Mouse (Mus musculus) midbrain, postnatal 0 days (tissue): ENCODE measurements around the gene Rsph9. TPM values are rescaled to one million over a fixed set of nuclear protein-coding genes. Genes with fewer than 3 reads are reported as not detected.

ENCODE experiments used
- ATAC-seq: fragments of 200-750 bp; cut with Nextera tagmentation; 2 replicates; pipeline ENCODE4 v1.8.0; 2017; ENCODE audit warnings: moderate number of reproducible peaks, mild to moderate bottlenecking, moderate TSS enrichment, moderate library complexity; ENCODE audit not compliant: low FRiP score
- DNase-seq: peaks from one replicate; pipeline ENCODE4 v3.0.0-alpha.2; 2015; ENCODE audit warnings: low spot score
- H3K27ac ChIP-seq: fragments of 300-500 bp; sonication (generic); 2 replicates; pipeline ENCODE4 v1.5.1; 2014; ENCODE audit warnings: low read depth, mild to moderate bottlenecking, low read length, mixed read lengths
- H3K27me3 ChIP-seq: fragments of 300-500 bp; sonication (generic); 2 replicates; pipeline ENCODE4 v1.6.1; 2014; ENCODE audit warnings: low read length, control low read depth, mixed read lengths; ENCODE audit not compliant: insufficient read depth
- H3K36me3 ChIP-seq: fragments of 300-500 bp; sonication (generic); 2 replicates; pipeline ENCODE4 v1.6.1; 2014; ENCODE audit warnings: low read length, control low read depth, mixed read lengths; ENCODE audit not compliant: insufficient read depth
- H3K4me1 ChIP-seq: fragments of 300-500 bp; sonication (generic); 2 replicates; pipeline ENCODE4 v1.6.1; 2014; ENCODE audit warnings: mild to moderate bottlenecking, control low read depth, antibody characterized with exemption, low read length, mixed read lengths; ENCODE audit not compliant: insufficient read depth
- H3K4me2 ChIP-seq: fragments of 300-500 bp; sonication (generic); 2 replicates; pipeline ENCODE4 v1.6.1; 2014; ENCODE audit warnings: low read depth, mild to moderate bottlenecking, low read length, mixed read lengths; ENCODE audit not compliant: poor library complexity, severe bottlenecking
- H3K4me3 ChIP-seq: fragments of 300-500 bp; sonication (generic); 2 replicates; pipeline ENCODE4 v1.5.1; 2014; ENCODE audit warnings: low read depth, mild to moderate bottlenecking, low read length, moderate library complexity
- H3K9ac ChIP-seq: fragments of 300-500 bp; sonication (generic); replicated peaks from 2 replicates; pipeline ENCODE4 v1.6.1; 2014; ENCODE audit warnings: mild to moderate bottlenecking, low read length, moderate library complexity, mixed read lengths; ENCODE audit not compliant: poor library complexity, severe bottlenecking
- H3K9me3 ChIP-seq: fragments of 300-500 bp; sonication (generic); 2 replicates; pipeline ENCODE4 v1.6.1; 2016; ENCODE audit warnings: low read length, control low read depth
- CTCF ChIP-seq: IDR thresholded peaks from 2 replicates; pipeline ENCODE4 v1.5.1; 2016; ENCODE audit warnings: antibody characterized with exemption, mild to moderate bottlenecking
- WGBS: fragments of 180-500 bp; shearing (Covaris S2); extraction: QIAGEN DNeasy Blood & Tissue Kit; methylation state at CpG from one replicate; pipeline ENCODE4 v1.1.7; 2014; 5-methylcytosine and 5-hydroxymethylcytosine counted together
- polyA plus RNA-seq: library from polyadenylated mRNA; unstranded; fragments of >200 nt; fragmentation: Nextera tagmentation; extraction: Ambion mirVana; gene quantifications from 2 replicates; pipeline ENCODE4 v1.2.1, GENCODE M21; 2015
- total RNA-seq: library from RNA; depleted of rRNA; stranded (reverse); fragments of >200 nt; gene quantifications from 2 replicates; pipeline ENCODE4 v1.2.3, GENCODE M21; 2014

Rsph9 gene
- total and polyA plus RNA-seq, 2 experiments from 2014 or later: 55.6 to 103 TPM

- no peak for ATAC-seq
- no peaks in the 10 kb centered on the region for H3K36me3 ChIP-seq
- 83% methylated on average over 4 of the region's 4 CpGs for WGBS
- H3K4me3 ChIP-seq: no peak overlapping the region
- 0 out of 2 replicates have a peak, but pooled peaks cover 3% of the 10 kb centered on the region for H3K27me3 ChIP-seq
- H3K4me1 ChIP-seq: peaks cover 5% of the 10 kb centered on the region; the same call in 1 of the 2 replicates
- H3K4me2 ChIP-seq: no peak overlapping the region
- H3K27ac ChIP-seq: no peak overlapping the region
- TF ChIP-seq CTCF: no peak
- no peak overlapping the region for H3K9ac ChIP-seq
- DNase-seq: no peak
- no peaks in the 10 kb centered on the region for H3K9me3 ChIP-seq
Observed at GRCm38 (mm10) chr17:46108286-46108685, 35.7 kb downstream of the Rsph9 start.

- H3K4me1 ChIP-seq: no peaks in the 10 kb centered on the region
- H3K4me2 ChIP-seq: no peak overlapping the region
- ATAC-seq (0 out of 2 replicates have a peak, but pooled peaks have one; percentile 27), DNase-seq (peak; percentile 60)
- H3K27me3 ChIP-seq: 0 out of 2 replicates have a peak, but pooled peaks cover 3% of the 10 kb centered on the region
- no peaks in the 10 kb centered on the region for H3K9me3 ChIP-seq
- no peaks in the 10 kb centered on the region for H3K36me3 ChIP-seq
- TF ChIP-seq CTCF: peak; percentile 5; the same call in 1 of the 2 replicates
- no peak overlapping the region for H3K4me3 ChIP-seq
- no peak overlapping the region for H3K9ac ChIP-seq
- no peak overlapping the region for H3K27ac ChIP-seq
- 53% methylated on average over 12 of the region's 12 CpGs for WGBS
Observed at GRCm38 (mm10) chr17:46104487-46104886, 39.5 kb downstream of the Rsph9 start.

GRCm38 (mm10) chr17:46102608-46103159 is 41.3 kb downstream of the Rsph9 start:
- Histone ChIP-seq H3K36me3 (no peaks in the 10 kb centered on the region), H3K9me3 (no peaks in the 10 kb centered on the region), H3K4me1 (no peaks in the 10 kb centered on the region), H3K9ac (no peak overlapping the region), H3K27me3 (no peaks in the 10 kb centered on the region), H3K4me3 (no peak overlapping the region), H3K27ac (no peak overlapping the region), H3K4me2 (no peak overlapping the region)
- ATAC-seq (no peak), DNase-seq (no peak)
- TF ChIP-seq CTCF: peak; percentile 19; the same call in 1 of the 2 replicates
- 31% methylated on average over 8 of the region's 8 CpGs for WGBS

GRCm38 (mm10) chr17:46101906-46102305 is 42.1 kb downstream of the Rsph9 start:
- no peak overlapping the region for H3K27ac ChIP-seq
- no peak for TF ChIP-seq CTCF
- H3K27me3 ChIP-seq: no peaks in the 10 kb centered on the region
- H3K36me3 ChIP-seq: no peaks in the 10 kb centered on the region
- ATAC-seq (no peak), DNase-seq (no peak)
- no peak overlapping the region for H3K4me3 ChIP-seq
- H3K9me3 ChIP-seq: no peaks in the 10 kb centered on the region
- no peak overlapping the region for H3K4me2 ChIP-seq
- H3K9ac ChIP-seq: no peak overlapping the region
- no peaks in the 10 kb centered on the region for H3K4me1 ChIP-seq
- 85% methylated on average over 9 of the region's 9 CpGs for WGBS

GRCm38 (mm10) chr17:46098525-46098924 is 45.5 kb downstream of the Rsph9 start:
- no peak for TF ChIP-seq CTCF
- Histone ChIP-seq H3K9me3 (no peaks in the 10 kb centered on the region), H3K27me3 (no peaks in the 10 kb centered on the region), H3K4me2 (no peak overlapping the region), H3K27ac (no peak overlapping the region), H3K36me3 (no peaks in the 10 kb centered on the region), H3K4me3 (no peak overlapping the region), H3K4me1 (no peaks in the 10 kb centered on the region), H3K9ac (no peak overlapping the region)
- ATAC-seq (no peak), DNase-seq (no peak)
- WGBS: 74% methylated on average over 8 of the region's 8 CpGs

GRCm38 (mm10) chr17:46091899-46092298 is 52.1 kb downstream of the Rsph9 start:
- H3K4me2 ChIP-seq: no peak overlapping the region
- H3K36me3 ChIP-seq: no peaks in the 10 kb centered on the region
- 84% methylated on average over 14 of the region's 14 CpGs for WGBS
- no peak overlapping the region for H3K4me3 ChIP-seq
- H3K27ac ChIP-seq: no peak overlapping the region
- H3K27me3 ChIP-seq: no peaks in the 10 kb centered on the region
- H3K9ac ChIP-seq: no peak overlapping the region
- DNase-seq: no peak
- no peaks in the 10 kb centered on the region for H3K4me1 ChIP-seq
- ATAC-seq: no peak
- TF ChIP-seq CTCF: no peak
- no peaks in the 10 kb centered on the region for H3K9me3 ChIP-seq
